Mouse (Mus musculus) left cerebral cortex, adult 9 months (tissue): ENCODE measurements around the gene Lamtor2.
"Not testable (repeated sequence)": the region's sequence is repeated elsewhere in the genome, so short reads cannot be mapped to it uniquely, and the experiment has no call there.

Source experiments
- DNase-seq, 2 experiments: peaks; one replicate each; pipeline ENCODE4 v3.0.0; 2022; ENCODE audit warnings: low spot score in 2 of 2

The Lamtor2 gene

GRCm38 (mm10) chr3:88552676-88553524, at the start of gene Lamtor2:
TSS of gene Lamtor2 (minus strand) at chr3:88553074.
- peak; percentile 95 to 98 for DNase-seq

GRCm38 (mm10) chr3:88602466-88602865, 49.6 kb upstream of the Lamtor2 start:
- DNase-seq, result no peak

- not testable (repeated sequence) for DNase-seq
Measured at GRCm38 (mm10) chr3:88596547-88596946, 43.7 kb upstream of the Lamtor2 start.

GRCm38 (mm10) chr3:88593893-88594580, 41.2 kb upstream of the Lamtor2 start:
- DNase-seq, result no peak

GRCm38 (mm10) chr3:88592942-88593576, 40.2 kb upstream of the Lamtor2 start:
- no peak for DNase-seq

GRCm38 (mm10) chr3:88591950-88592731, 39.3 kb upstream of the Lamtor2 start:
- peak in 1 of 2 experiments; percentile 38 for DNase-seq

GRCm38 (mm10) chr3:88591044-88591443, 38.2 kb upstream of the Lamtor2 start:
- no peak for DNase-seq

- DNase-seq, result no peak
Measured at GRCm38 (mm10) chr3:88590246-88590645, 37.4 kb upstream of the Lamtor2 start.

GRCm38 (mm10) chr3:88586640-88587039, 33.8 kb upstream of the Lamtor2 start:
- DNase-seq, result no peak

- no peak for DNase-seq
Measured at GRCm38 (mm10) chr3:88585769-88586168, 32.9 kb upstream of the Lamtor2 start.

GRCm38 (mm10) chr3:88579454-88580117, 26.7 kb upstream of the Lamtor2 start:
- DNase-seq, result peak; percentile 43 to 88

- DNase-seq, result no peak
Measured at GRCm38 (mm10) chr3:88578498-88579424, 25.9 kb upstream of the Lamtor2 start.

GRCm38 (mm10) chr3:88577846-88578245, 25.0 kb upstream of the Lamtor2 start:
- DNase-seq, result not testable (repeated sequence)

GRCm38 (mm10) chr3:88575540-88575939, 22.7 kb upstream of the Lamtor2 start, which contains the start of gene Ssr2:
TSS of gene Ssr2 (plus strand) at chr3:88575876.
- DNase-seq, result no peak

- no peak for DNase-seq
Measured at GRCm38 (mm10) chr3:88573810-88574209, 20.9 kb upstream of the Lamtor2 start.

- DNase-seq, result no peak
Measured at GRCm38 (mm10) chr3:88572835-88573234, 20.0 kb upstream of the Lamtor2 start.

- DNase-seq, result no peak
Measured at GRCm38 (mm10) chr3:88571856-88572255, 19.0 kb upstream of the Lamtor2 start.

- no peak for DNase-seq
Measured at GRCm38 (mm10) chr3:88570341-88570740, 17.5 kb upstream of the Lamtor2 start.

- no peak for DNase-seq
Measured at GRCm38 (mm10) chr3:88569694-88570093, 16.8 kb upstream of the Lamtor2 start.

GRCm38 (mm10) chr3:88569093-88569492, 16.2 kb upstream of the Lamtor2 start:
- no peak for DNase-seq
